Mouse (Mus musculus): ENCODE results near the gene Sh3bp1. TPM values are rescaled to one million over a fixed set of nuclear protein-coding genes. Genes with fewer than 3 reads are reported as not detected.
A peak's percentile ranks its signal among the peaks of the same experiment; 100 is the strongest.

Gene Sh3bp1
- polyA plus RNA-seq, 1 experiment from 2014 or later: 15.5 TPM

DNA sequence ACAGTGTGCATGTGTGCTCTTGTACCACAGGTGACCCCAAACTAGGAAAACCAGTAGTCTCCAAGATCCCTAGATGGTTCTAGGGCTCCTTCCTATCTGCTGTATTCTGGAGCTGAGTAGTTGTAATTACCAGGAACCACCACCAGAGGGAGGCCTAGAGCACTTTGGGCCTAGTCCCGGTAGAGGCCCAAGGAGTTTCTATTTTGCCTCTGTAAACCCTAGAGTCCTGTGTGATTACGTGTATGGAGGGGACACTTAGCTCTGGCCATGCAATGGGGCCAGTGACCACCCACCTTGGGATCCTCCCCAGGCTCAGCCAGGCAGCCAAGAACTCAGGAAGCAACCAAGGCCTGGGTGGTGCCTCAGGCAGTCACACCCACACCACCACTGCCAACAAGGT is 3.7 kb downstream of the Sh3bp1 start:
- Histone ChIP-seq H3K36me3 (no peaks in the 10 kb centered on the region), H3K4me3 (no peak overlapping the region), H3K4me2 (replicated peaks) (no peak overlapping the region), H3K27ac (no peak overlapping the region), H3K9me3 (replicated peaks) (no peaks in the 10 kb centered on the region), H3K27me3 (peaks cover 30% of the 10 kb centered on the region), H3K9ac (no peak overlapping the region), H3K4me1 (peaks cover 20% of the 10 kb centered on the region)
- no peak for ATAC-seq (ENCODE audit: low FRiP score)
- WGBS: 11% methylated on average over 2 of the region's 2 CpGs

DNA sequence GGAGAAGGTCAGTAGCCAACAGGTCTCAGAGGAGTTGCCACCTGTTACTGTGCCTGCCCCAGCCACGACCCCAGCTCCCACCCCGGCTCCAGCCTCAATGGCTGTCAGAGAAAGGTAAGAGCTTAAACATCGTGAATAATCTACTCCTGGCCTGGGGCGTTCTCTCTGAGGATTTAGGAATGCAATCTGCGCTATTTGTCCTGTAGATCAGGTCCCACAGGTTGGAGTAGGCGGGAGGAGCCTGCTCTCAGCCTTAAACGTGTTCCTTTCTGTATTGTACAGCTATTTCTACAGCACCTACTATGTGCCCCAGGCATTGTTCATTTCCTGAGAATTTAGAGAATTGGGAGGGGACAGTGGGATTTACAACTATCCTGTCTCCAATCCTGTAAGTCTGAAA is 8.8 kb downstream of the Sh3bp1 start:
- 79% methylated on average over 7 of the region's 7 CpGs for WGBS
- no peak for ATAC-seq (ENCODE audit: low FRiP score)
- Histone ChIP-seq H3K4me2 (replicated peaks) (no peak overlapping the region), H3K9ac (no peak overlapping the region), H3K9me3 (replicated peaks) (no peaks in the 10 kb centered on the region), H3K36me3 (no peaks in the 10 kb centered on the region), H3K27ac (no peak overlapping the region), H3K27me3 (no peaks in the 10 kb centered on the region), H3K4me3 (no peak overlapping the region), H3K4me1 (0 out of 2 replicates have a peak, but pooled peaks cover 4% of the 10 kb centered on the region)

DNA sequence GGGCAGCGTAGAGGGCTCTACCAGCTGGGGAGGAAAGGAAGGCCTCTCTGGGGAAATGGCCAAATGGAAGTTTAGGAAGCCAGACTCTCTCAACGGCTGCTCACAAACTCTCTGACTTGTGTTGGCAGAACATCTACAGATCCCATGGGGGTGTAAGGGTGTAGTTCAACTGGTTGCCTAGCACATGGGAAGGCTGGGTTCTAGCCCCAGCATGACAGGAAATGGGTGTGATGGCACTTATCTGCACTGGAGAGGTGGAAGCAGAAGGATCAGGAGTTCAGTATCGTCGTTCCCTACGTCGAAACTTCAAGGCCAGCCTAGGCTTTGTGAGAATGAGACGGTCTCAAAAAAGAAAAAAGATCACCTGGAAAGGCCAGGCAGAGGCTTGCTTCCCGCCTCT is 9.4 kb downstream of the Sh3bp1 start:
- Histone ChIP-seq H3K4me3 (no peak overlapping the region), H3K27me3 (no peaks in the 10 kb centered on the region), H3K27ac (no peak overlapping the region), H3K4me1 (0 out of 2 replicates have a peak, but pooled peaks cover 6% of the 10 kb centered on the region), H3K36me3 (no peaks in the 10 kb centered on the region), H3K9me3 (replicated peaks) (no peaks in the 10 kb centered on the region), H3K4me2 (replicated peaks) (no peak overlapping the region), H3K9ac (no peak overlapping the region)
- no peak for ATAC-seq (ENCODE audit: low FRiP score)
- 89% methylated on average over 8 of the region's 8 CpGs for WGBS

DNA sequence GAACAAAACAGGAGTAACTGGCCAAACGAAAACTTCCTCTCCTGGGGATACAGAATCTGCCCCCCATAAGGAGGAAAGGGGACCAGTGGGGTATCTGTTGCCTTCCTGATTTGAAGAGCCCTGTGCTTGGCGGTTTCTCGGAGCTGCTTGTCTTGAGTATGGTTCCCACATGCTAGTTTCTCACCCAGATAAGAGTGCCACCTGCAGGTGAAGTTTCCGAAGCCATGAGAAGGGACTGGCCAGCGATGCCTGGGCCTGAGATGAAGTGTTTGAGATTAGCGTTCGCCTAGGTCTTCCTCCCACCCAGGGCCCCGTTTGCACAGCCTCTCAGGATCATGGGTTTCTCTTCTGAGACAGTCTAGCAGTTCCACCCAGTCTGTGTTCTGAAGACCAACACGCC is 12.5 kb downstream of the Sh3bp1 start:
- 40% methylated on average over 9 of the region's 9 CpGs for WGBS
- Histone ChIP-seq H3K36me3 (no peaks in the 10 kb centered on the region), H3K4me1 (peaks cover 35% of the 10 kb centered on the region), H3K9ac (no peak overlapping the region), H3K27me3 (no peaks in the 10 kb centered on the region), H3K9me3 (replicated peaks) (no peaks in the 10 kb centered on the region), H3K27ac (no peak overlapping the region), H3K4me3 (no peak overlapping the region), H3K4me2 (replicated peaks) (no peak overlapping the region)
- ATAC-seq (ENCODE audit: low FRiP score): no peak

DNA sequence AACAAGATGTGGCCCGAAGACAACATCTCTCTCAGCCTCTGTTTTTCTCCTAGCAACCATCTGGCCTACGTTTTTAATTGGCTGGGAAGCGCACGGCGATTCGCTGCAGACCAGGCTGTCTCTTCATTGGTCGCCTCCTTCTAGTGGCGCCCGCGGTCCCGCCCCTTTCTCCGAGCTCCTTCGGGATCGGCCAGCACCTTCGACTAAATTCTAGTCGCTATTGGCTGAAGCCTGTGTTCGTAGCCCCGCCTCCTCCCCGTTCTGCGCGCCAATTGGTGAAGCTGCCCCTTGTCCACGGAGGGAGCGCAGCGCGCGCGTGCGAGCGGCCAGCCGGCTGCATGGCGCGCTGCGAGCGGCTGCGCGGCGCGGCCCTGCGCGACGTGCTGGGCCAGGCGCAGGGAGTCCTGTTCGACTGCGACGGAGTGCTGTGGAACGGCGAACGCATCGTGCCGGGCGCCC is 14.1 kb downstream of the Sh3bp1 start, which contains the start of gene Pdxp:
Gene Pdxp (plus strand): TSS at position 288 of the 459 bp plus-strand sequence.
- Histone ChIP-seq H3K4me2 (replicated peaks) (peak within 1 kb of the TSS; percentile 96), H3K27me3 (no peaks in the 10 kb centered on the region), H3K4me3 (peak within 1 kb of the TSS; percentile 72), H3K27ac (peak within 1 kb of the TSS; percentile 96), H3K4me1 (peaks cover 35% of the 10 kb centered on the region), H3K36me3 (peaks cover 11% of the 10 kb centered on the region; the same call in 1 of the 2 replicates), H3K9me3 (replicated peaks) (no peaks in the 10 kb centered on the region), H3K9ac (peak within 1 kb of the TSS; percentile 85)
- peak; percentile 94 for ATAC-seq (ENCODE audit: low FRiP score)
- WGBS: under 1% methylated on average over 51 of the region's 51 CpGs

DNA sequence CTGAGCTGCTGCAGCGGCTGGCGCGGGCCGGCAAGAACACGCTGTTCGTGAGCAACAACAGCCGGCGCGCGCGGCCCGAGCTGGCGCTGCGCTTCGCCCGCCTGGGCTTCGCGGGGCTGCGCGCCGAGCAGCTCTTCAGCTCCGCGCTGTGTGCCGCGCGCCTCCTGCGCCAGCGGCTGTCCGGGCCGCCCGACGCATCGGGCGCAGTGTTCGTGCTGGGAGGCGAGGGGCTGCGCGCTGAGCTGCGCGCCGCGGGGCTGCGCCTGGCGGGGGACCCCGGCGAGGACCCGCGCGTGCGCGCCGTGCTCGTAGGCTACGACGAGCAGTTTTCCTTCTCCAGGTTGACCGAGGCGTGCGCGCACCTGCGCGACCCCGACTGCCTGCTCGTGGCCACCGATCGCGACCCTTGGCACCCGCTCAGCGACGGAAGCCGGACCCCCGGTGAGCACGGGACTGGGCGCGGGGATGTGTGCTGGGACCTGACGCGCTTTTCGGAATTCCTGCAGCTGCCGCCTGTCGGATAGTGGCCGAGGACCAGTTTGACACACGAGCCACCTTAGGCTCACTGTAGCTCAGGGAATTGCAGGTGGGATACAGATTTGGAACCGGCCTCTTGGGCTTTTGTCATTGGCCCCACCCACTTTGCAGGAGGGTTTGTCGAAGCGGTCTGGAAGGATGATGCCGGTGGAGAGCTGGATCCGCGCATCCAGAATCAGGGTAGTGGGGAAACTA is 14.7 kb downstream of the Sh3bp1 start:
- H3K36me3 ChIP-seq: peaks cover 16% of the 10 kb centered on the region
- WGBS: under 1% methylated on average over 67 of the region's 87 CpGs

DNA sequence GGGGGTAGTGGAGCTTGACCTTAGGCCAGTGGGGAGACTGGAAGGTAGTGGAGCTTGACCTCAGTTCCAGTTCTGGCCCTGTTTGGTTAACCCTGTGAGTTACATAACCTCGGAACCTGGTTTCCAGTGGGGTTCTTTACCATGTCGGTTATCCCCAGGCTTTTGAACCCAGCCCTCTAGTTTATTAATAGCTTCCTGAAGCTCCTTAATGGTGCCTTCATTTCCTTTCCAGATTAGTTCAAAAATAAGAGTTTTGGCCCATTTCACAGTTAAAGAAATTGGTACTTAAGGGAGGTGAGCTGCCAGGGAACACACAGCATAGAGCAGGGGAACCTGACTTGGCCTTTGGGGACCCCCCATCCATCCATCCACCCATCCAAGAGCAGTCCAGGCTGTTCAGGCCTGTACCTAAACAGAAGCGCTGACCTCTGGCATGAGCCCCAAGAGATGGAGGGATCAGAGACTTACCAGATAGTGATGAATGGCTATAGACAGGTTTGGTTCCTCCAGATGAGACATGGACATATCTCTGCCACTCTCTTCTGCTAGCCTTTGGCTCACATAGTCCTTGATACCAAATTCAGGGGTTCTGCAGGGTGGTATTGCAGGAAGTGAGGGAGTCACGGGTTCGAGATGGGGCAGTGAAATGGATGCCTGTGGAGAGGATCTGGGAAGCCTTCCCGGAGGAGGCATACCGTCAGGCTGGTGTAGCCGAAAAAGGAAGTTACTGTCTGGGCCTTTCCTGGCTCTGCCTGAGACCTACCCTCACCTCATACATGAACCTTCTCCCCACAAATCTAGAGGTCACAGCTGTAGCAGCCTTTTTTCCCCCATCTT is 15.5 kb downstream of the Sh3bp1 start:
- Histone ChIP-seq H3K4me2 (replicated peaks) (peak overlapping the region; percentile 96), H3K36me3 (peaks cover 22% of the 10 kb centered on the region), H3K27me3 (no peaks in the 10 kb centered on the region), H3K9me3 (replicated peaks) (no peaks in the 10 kb centered on the region), H3K27ac (peak overlapping the region; percentile 96), H3K4me1 (peaks cover 35% of the 10 kb centered on the region), H3K9ac (peak overlapping the region; percentile 85), H3K4me3 (peak overlapping the region; percentile 72)
- 52% methylated on average over 8 of the region's 8 CpGs for WGBS
- ATAC-seq (ENCODE audit: low FRiP score): no peak

More for the DNA sequence above, 14.7 kb downstream of the Sh3bp1 start:
- Histone ChIP-seq H3K4me1 (peaks cover 35% of the 10 kb centered on the region), H3K4me2 (replicated peaks) (peak overlapping the region; percentile 96), H3K4me3 (peak overlapping the region; percentile 72), H3K9me3 (replicated peaks) (no peaks in the 10 kb centered on the region), H3K9ac (peak overlapping the region; percentile 85), H3K27ac (peak overlapping the region; percentile 96), H3K27me3 (no peaks in the 10 kb centered on the region)
- peak; percentile 68 for ATAC-seq (ENCODE audit: low FRiP score)

DNA sequence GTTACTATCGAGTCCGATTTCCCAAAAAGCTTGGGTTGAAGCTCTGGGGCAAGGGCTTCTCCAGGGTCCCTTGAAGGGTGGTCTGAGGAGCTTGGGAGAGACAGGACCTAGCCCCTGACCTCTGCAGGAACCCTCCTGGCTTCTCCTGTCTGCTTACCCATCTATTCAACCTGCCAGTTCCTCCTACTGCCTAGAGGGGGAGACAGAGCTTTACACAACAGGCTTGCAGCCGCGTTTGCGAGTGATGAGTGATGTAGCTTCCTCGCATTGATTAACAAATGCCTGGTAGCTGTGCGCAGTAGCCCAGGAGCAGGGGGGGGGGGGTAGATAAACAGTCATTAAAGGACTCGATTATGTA is 16.1 kb downstream of the Sh3bp1 start:
- Histone ChIP-seq H3K27me3 (no peaks in the 10 kb centered on the region), H3K9me3 (replicated peaks) (no peaks in the 10 kb centered on the region), H3K9ac (peak overlapping the region; percentile 85), H3K36me3 (peaks cover 22% of the 10 kb centered on the region), H3K27ac (peak overlapping the region; percentile 42), H3K4me2 (replicated peaks) (peak overlapping the region; percentile 96), H3K4me1 (peaks cover 35% of the 10 kb centered on the region), H3K4me3 (peak overlapping the region; percentile 72)
- WGBS: 5% methylated on average over 8 of the region's 8 CpGs
- ATAC-seq (ENCODE audit: low FRiP score): peak; percentile 23

DNA sequence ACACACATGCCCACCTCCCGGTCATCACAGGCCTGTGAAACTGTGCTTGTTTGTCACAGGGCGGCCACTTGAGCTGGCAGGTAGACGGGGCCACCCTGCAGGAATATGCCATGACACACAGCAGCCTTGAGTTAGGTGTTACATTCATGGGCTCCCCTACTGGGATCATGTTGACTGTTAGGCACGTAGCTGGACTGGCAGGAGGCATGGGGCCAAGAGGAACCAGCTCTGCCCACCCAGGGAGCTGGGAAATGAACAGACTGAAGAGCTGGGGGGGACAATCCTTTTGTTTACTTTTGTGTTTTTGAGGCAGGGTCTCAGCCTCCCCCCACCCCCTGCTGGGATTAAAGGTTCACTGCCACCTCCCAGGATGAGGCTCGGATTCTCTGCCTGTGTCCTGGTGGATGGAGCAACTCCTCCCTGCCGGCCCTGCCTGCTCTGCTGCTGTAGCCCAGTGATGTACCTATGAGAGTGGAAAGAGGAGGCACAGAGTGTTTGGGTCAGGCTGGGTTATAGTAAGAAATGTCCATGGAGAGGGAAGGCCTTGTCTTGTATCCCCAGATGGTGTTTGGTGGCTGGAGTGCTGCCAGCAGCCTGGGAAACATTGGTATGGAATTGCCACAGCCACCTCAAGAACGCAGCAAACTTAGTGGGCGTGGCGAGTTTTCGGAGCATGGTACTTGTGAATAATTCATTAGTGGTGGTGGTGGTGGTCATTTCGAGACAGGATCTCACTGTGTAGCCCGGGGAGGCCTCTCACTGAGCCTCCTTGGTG is 16.7 kb downstream of the Sh3bp1 start:
- H3K9me3 ChIP-seq (replicated peaks): no peaks in the 10 kb centered on the region
- H3K9ac ChIP-seq: peak overlapping the region; percentile 85
- 38% methylated on average over 12 of the region's 12 CpGs for WGBS
- peak; percentile 5; the same call in 1 of the 2 replicates for ATAC-seq (ENCODE audit: low FRiP score)
- peak overlapping the region; percentile 42 for H3K27ac ChIP-seq
- peak overlapping the region; percentile 72 for H3K4me3 ChIP-seq
- H3K36me3 ChIP-seq: peaks cover 22% of the 10 kb centered on the region
- H3K27me3 ChIP-seq: no peaks in the 10 kb centered on the region
- H3K4me1 ChIP-seq: peaks cover 35% of the 10 kb centered on the region
- peak overlapping the region; percentile 96 for H3K4me2 ChIP-seq (replicated peaks)

DNA sequence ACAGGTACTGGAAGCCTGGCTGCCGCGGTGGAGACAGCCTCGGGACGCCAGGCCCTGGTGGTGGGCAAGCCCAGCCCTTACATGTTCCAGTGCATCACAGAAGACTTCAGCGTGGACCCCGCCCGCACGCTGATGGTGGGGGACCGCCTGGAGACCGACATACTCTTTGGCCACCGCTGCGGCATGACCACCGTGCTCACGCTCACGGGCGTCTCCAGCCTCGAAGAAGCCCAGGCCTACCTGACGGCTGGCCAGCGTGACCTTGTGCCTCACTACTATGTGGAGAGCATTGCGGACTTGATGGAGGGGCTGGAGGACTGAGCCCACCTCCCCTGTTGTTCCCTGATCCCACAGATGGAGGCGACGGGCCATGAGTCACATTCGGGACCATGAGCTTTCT is 18.6 kb downstream of the Sh3bp1 start:
- no peak overlapping the region for H3K9ac ChIP-seq
- H3K9me3 ChIP-seq (replicated peaks): no peaks in the 10 kb centered on the region
- H3K4me2 ChIP-seq (replicated peaks): no peak overlapping the region
- H3K4me3 ChIP-seq: no peak overlapping the region
- peaks cover 22% of the 10 kb centered on the region for H3K36me3 ChIP-seq
- WGBS: 93% methylated on average over 23 of the region's 23 CpGs
- H3K27me3 ChIP-seq: no peaks in the 10 kb centered on the region
- no peak for ATAC-seq (ENCODE audit: low FRiP score)
- no peak overlapping the region for H3K27ac ChIP-seq
- H3K4me1 ChIP-seq: peaks cover 34% of the 10 kb centered on the region

DNA sequence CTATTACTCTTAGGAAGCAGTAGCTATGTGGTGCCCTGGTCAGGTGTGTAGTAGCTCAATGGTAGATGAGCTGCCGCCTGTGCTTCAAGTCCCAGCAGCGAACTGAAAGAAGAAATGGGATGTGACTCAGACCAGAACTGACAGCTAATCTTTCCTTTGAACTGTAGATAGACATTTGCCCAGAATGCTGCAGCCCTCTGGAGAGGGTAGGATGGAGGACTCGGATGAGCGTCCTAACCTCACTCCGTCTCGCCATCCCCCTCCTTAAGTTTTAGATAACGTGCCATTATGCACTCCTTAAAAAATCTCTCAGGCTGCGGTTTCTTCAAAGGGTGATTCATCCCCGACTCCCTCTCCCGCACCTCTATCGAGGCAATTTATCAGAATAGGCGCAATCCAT is 20.3 kb downstream of the Sh3bp1 start:
- Histone ChIP-seq H3K36me3 (peaks cover 22% of the 10 kb centered on the region), H3K27ac (no peak overlapping the region), H3K9me3 (replicated peaks) (no peaks in the 10 kb centered on the region), H3K9ac (no peak overlapping the region), H3K4me1 (peaks cover 21% of the 10 kb centered on the region), H3K27me3 (no peaks in the 10 kb centered on the region), H3K4me2 (replicated peaks) (no peak overlapping the region), H3K4me3 (no peak overlapping the region)
- 80% methylated on average over 12 of the region's 12 CpGs for WGBS
- no peak for ATAC-seq (ENCODE audit: low FRiP score)

DNA sequence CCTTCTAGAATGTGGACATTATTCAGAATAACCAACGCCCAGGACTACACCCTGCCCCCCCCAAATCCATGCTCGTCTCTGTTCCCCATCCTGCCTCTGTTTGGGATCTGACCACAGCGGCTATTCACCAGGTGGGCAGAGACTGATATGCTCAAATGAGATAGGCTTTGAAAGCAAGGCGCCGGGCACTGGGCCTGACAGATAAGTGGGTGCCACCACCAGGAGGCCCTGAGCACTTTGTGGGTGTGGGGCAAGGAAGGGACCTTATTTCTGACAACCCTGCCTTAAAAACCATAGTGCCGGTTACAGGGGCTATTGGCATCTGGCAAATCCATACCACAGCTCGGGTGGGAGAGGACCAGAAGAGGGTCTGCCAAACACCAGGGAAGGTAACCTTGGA is 23.1 kb downstream of the Sh3bp1 start:
- Histone ChIP-seq H3K9ac (no peak overlapping the region), H3K4me3 (no peak overlapping the region), H3K9me3 (replicated peaks) (no peaks in the 10 kb centered on the region), H3K27ac (no peak overlapping the region), H3K4me1 (peaks cover 20% of the 10 kb centered on the region), H3K27me3 (peaks cover 9% of the 10 kb centered on the region; the same call in 1 of the 2 replicates), H3K36me3 (peaks cover 17% of the 10 kb centered on the region), H3K4me2 (replicated peaks) (no peak overlapping the region)
- ATAC-seq (ENCODE audit: low FRiP score): no peak
- 88% methylated on average over 7 of the region's 7 CpGs for WGBS
